Mouse (Mus musculus) naive thymus-derived CD4-positive, alpha-beta T cell, adult 2 months (primary cell): ENCODE measurements around the gene Lhfpl2.

Experiments used
- DNase-seq: peaks from one replicate; pipeline ENCODE4 v3.0.0-alpha.2; 2011; ENCODE audit warnings: low read depth

The Lhfpl2 gene

GRCm38 (mm10) chr13:94098369-94099084 lies 40.9 kb downstream of the Lhfpl2 start:
- no peak for DNase-seq

GRCm38 (mm10) chr13:94099087-94099486 lies 41.5 kb downstream of the Lhfpl2 start:
- DNase-seq: no peak

GRCm38 (mm10) chr13:94100361-94100760 lies 42.8 kb downstream of the Lhfpl2 start:
- no peak for DNase-seq

- DNase-seq: no peak
Measured at GRCm38 (mm10) chr13:94101020-94101571, 43.5 kb downstream of the Lhfpl2 start.

GRCm38 (mm10) chr13:94104866-94105475 lies 47.4 kb downstream of the Lhfpl2 start:
- DNase-seq: no peak

GRCm38 (mm10) chr13:94106431-94106830 lies 48.8 kb downstream of the Lhfpl2 start:
- DNase-seq: no peak

GRCm38 (mm10) chr13:94106983-94107382 lies 49.4 kb downstream of the Lhfpl2 start:
- no peak for DNase-seq

- no peak for DNase-seq
Measured at GRCm38 (mm10) chr13:94110556-94110955, 53.0 kb downstream of the Lhfpl2 start.

GRCm38 (mm10) chr13:94115476-94115875 lies 57.9 kb downstream of the Lhfpl2 start:
- no peak for DNase-seq

- DNase-seq: no peak
Measured at GRCm38 (mm10) chr13:94116705-94117410, 59.3 kb downstream of the Lhfpl2 start.

- DNase-seq: no peak
Measured at GRCm38 (mm10) chr13:94117522-94117921, 59.9 kb downstream of the Lhfpl2 start.

GRCm38 (mm10) chr13:94118091-94118490 lies 60.5 kb downstream of the Lhfpl2 start:
- no peak for DNase-seq

GRCm38 (mm10) chr13:94119309-94119708 lies 61.7 kb downstream of the Lhfpl2 start:
- DNase-seq: no peak

GRCm38 (mm10) chr13:94122703-94123592 lies 65.4 kb downstream of the Lhfpl2 start:
- DNase-seq: peak; percentile 8

- no peak for DNase-seq
Measured at GRCm38 (mm10) chr13:94130394-94130793, 72.8 kb downstream of the Lhfpl2 start.

- no peak for DNase-seq
Measured at GRCm38 (mm10) chr13:94131135-94131534, 73.5 kb downstream of the Lhfpl2 start.

- DNase-seq: no peak
Measured at GRCm38 (mm10) chr13:94132187-94132995, 74.8 kb downstream of the Lhfpl2 start.

GRCm38 (mm10) chr13:94134646-94135045 lies 77.0 kb downstream of the Lhfpl2 start:
- DNase-seq: no peak

- no peak for DNase-seq
Measured at GRCm38 (mm10) chr13:94135180-94135579, 77.6 kb downstream of the Lhfpl2 start.

- no peak for DNase-seq
Measured at GRCm38 (mm10) chr13:94139713-94140445, 82.3 kb downstream of the Lhfpl2 start.
